14 mouse cellular contexts compared by ENCODE assay signal in genomic region chr12:36032419-36032818, GRCm38 (mm10). TPM values are rescaled to one million over a fixed set of nuclear protein-coding genes. Genes with fewer than 3 reads are reported as not detected.
DNase-seq lines count a peak whose midpoint lies in the region; ATAC-seq lines count a peak whose summit lies in the region.
"Had no signal": no experiment of that assay in that cellular context is flagged by ENCODE, and none has a peak within 500 bp of the region (broad histone marks: within the 10 kb centered on the region; RNA-seq: fewer than 3 reads in every experiment).

No protein-coding gene starts in this region.

- H3K27me3 ChIP-seq in lung, embryonic 16.5 days (ENCODE audit: control insufficient read depth, insufficient read depth, low read depth, low read length): no peaks in the 10 kb centered on the region
- no peaks in the 10 kb centered on the region for H3K27me3 ChIP-seq in intestine, embryonic 15.5 days (replicated peaks)
- H3K27me3 ChIP-seq: CH12.LX; liver, embryonic 12.5 days had no signal

- H3K4me2 ChIP-seq in lung, embryonic 16.5 days (ENCODE audit: low read depth, low read length): 0 out of 2 replicates have a peak overlapping the region, but pooled peaks have one; percentile 25
- H3K4me2 ChIP-seq in intestine, embryonic 15.5 days (replicated peaks): no peak overlapping the region
- H3K4me2 ChIP-seq: liver, embryonic 12.5 days had no signal

- peak; percentile 21; the same call in 1 of the 2 replicates for ATAC-seq in lung, embryonic 16.5 days (ENCODE audit: low read depth)
- ATAC-seq in granulocyte monocyte progenitor cell, adult 5-6 weeks (replicated peaks; ENCODE audit: poor library complexity, severe bottlenecking): 0 out of 2 replicates have a peak, but pooled peaks have one; percentile 21
- ATAC-seq in intestine, embryonic 15.5 days: no peak
- ATAC-seq: intestine, embryonic 16.5 days had no signal

- no peaks in the 10 kb centered on the region for H3K9me3 ChIP-seq in lung, embryonic 16.5 days (ENCODE audit: control insufficient read depth, low read length)
- H3K9me3 ChIP-seq in intestine, embryonic 15.5 days: no peaks in the 10 kb centered on the region
- H3K9me3 ChIP-seq: liver, embryonic 12.5 days had no signal

- H3K27ac ChIP-seq in lung, embryonic 16.5 days (ENCODE audit: low read length): peak overlapping the region; percentile 88
- no peak overlapping the region for H3K27ac ChIP-seq in intestine, embryonic 15.5 days
- H3K27ac ChIP-seq: liver, embryonic 12.5 days had no signal

- peak; percentile 76 for DNase-seq in heart, adult 8-10 months (ENCODE audit: low spot score)
- no peak for DNase-seq in heart, postnatal 36 days
- DNase-seq in lung, postnatal 4 days: no peak
- peak; percentile 45 for DNase-seq in lung, postnatal 25 days (ENCODE audit: low spot score)
- no peak for DNase-seq in cerebellum, postnatal 10 days
- DNase-seq: cerebellum, adult 9-10 months had no signal

- WGBS in lung, embryonic 16.5 days: 59% methylated on average over 4 of the region's 4 CpGs
- WGBS in intestine, embryonic 15.5 days: 79% methylated on average over 4 of the region's 4 CpGs

- H3K36me3 ChIP-seq in lung, embryonic 16.5 days (ENCODE audit: control insufficient read depth, insufficient read depth, low read length): 0 out of 2 replicates have a peak, but pooled peaks cover 2% of the 10 kb centered on the region
- no peaks in the 10 kb centered on the region for H3K36me3 ChIP-seq in intestine, embryonic 15.5 days
- H3K36me3 ChIP-seq: liver, embryonic 12.5 days had no signal

- H3K9ac ChIP-seq in lung, embryonic 16.5 days (ENCODE audit: low read length): no peak overlapping the region
- no peak overlapping the region for H3K9ac ChIP-seq in intestine, embryonic 15.5 days
- H3K9ac ChIP-seq: liver, embryonic 12.5 days had no signal

- H3K4me1 ChIP-seq in lung, embryonic 16.5 days (replicated peaks; ENCODE audit: control insufficient read depth, insufficient read depth, low read length): peaks cover 19% of the 10 kb centered on the region
- H3K4me1 ChIP-seq in intestine, embryonic 15.5 days (replicated peaks): 0 out of 2 replicates have a peak, but pooled peaks cover 4% of the 10 kb centered on the region

- intact Hi-C loops in heart, postnatal 36 days (cut with DNase I): loop anchor here (10.0 kb wide), 2 partner anchors 568 to 1072 kb away; partner anchors contain the start of gene Meox2

- H3K4me3 ChIP-seq in lung, embryonic 16.5 days (ENCODE audit: low read length): no peak overlapping the region
- no peak overlapping the region for H3K4me3 ChIP-seq in intestine, embryonic 15.5 days (replicated peaks)
- H3K4me3 ChIP-seq: liver, embryonic 12.5 days had no signal

RNA-seq across cellular contexts. Expression of gene Tspan13, which starts 9.9 kb away (rescaled TPM):
- 10 to 100 TPM; 34.4 to 50.7 (median 42.6) TPM for total RNA-seq in heart, adult 8-10 months (2022)
- 10 to 100 TPM; 47.2 to 57.1 TPM for total RNA-seq in heart, postnatal 36 days (2021)
- polyA plus RNA-seq in lung, embryonic 16.5 days (2015; fragmentation: Nextera tagmentation; extraction: Ambion mirVana): 134 and 139 TPM in 2 replicates
- total RNA-seq in granulocyte monocyte progenitor cell, adult 5-6 weeks (2014; fragmentation: Nextera tagmentation): 14.9 and 18.8 TPM in 2 replicates
- total RNA-seq in granulocyte monocyte progenitor cell, adult 5-6 weeks (2017): 7.7 and 8.2 TPM in 2 replicates
- polyA plus RNA-seq in intestine, embryonic 15.5 days (2015; fragmentation: Nextera tagmentation; extraction: Ambion mirVana): 136 and 138 TPM in 2 replicates

RNA-seq across cellular contexts. Expression of gene Agr2, which starts 39.7 kb away (rescaled TPM):
- total RNA-seq in heart, adult 8-10 months (2022): under 1 TPM in 1 of 4 experiments, not detected in 3; 0.60 TPM
- total RNA-seq in heart, postnatal 36 days (2021): not detected
- 6.9 and 11.0 TPM in 2 replicates for polyA plus RNA-seq in lung, embryonic 16.5 days (2015; fragmentation: Nextera tagmentation; extraction: Ambion mirVana)
- not detected in 2 replicates for total RNA-seq in granulocyte monocyte progenitor cell, adult 5-6 weeks (2014; fragmentation: Nextera tagmentation)
- not detected in 2 replicates for total RNA-seq in granulocyte monocyte progenitor cell, adult 5-6 weeks (2017)
- 234 and 297 TPM in 2 replicates for polyA plus RNA-seq in intestine, embryonic 15.5 days (2015; fragmentation: Nextera tagmentation; extraction: Ambion mirVana)
- total RNA-seq: CH12.LX; left cerebral cortex, adult 18-20 months; monocyte, adult 5-6 weeks had no signal
- polyA plus RNA-seq: liver, embryonic 12.5 days had no signal

Comparison
In these comparisons a context has a peak if more than half of its experiments do, and no peak if none do; other contexts are left out.
1. DNase-seq: peak in heart, adult 8-10 months (single experiment) and lung, postnatal 25 days (single experiment); none in heart, postnatal 36 days (0 of 2), lung, postnatal 4 days (0 of 2) and cerebellum, postnatal 10 days (0 of 2).